ENCODE assay signal across 10 mouse cellular contexts in genomic region chr13:47244771-47245170, GRCm38 (mm10).
DNase-seq lines count a peak whose midpoint lies in the region; ATAC-seq lines count a peak whose summit lies in the region.
"Had no signal": no experiment of that assay in that cellular context is flagged by ENCODE, and none has a peak within 500 bp of the region (broad histone marks: within the 10 kb centered on the region; RNA-seq: fewer than 3 reads in every experiment).

No protein-coding gene starts in this region.

- WGBS in forebrain, embryonic 15.5 days = 42% methylated on average over 11 of the region's 11 CpGs
- WGBS in forebrain, embryonic 12.5 days = 81% methylated on average over 11 of the region's 11 CpGs
- 54% methylated on average over 11 of the region's 11 CpGs for WGBS in embryonic facial prominence, embryonic 15.5 days
- 50% methylated on average over 11 of the region's 11 CpGs for WGBS in liver, embryonic 12.5 days (ENCODE audit: insufficient replicate concordance)
- 66% methylated on average over 11 of the region's 11 CpGs for WGBS in intestine, embryonic 16.5 days

- H3K27me3 ChIP-seq in forebrain, embryonic 15.5 days = no peaks in the 10 kb centered on the region
- no peaks in the 10 kb centered on the region for H3K27me3 ChIP-seq in forebrain, embryonic 12.5 days
- no peaks in the 10 kb centered on the region for H3K27me3 ChIP-seq in embryonic facial prominence, embryonic 15.5 days
- no peaks in the 10 kb centered on the region for H3K27me3 ChIP-seq in liver, embryonic 12.5 days (replicated peaks)
- no peaks in the 10 kb centered on the region for H3K27me3 ChIP-seq in intestine, embryonic 16.5 days (replicated peaks; ENCODE audit: control insufficient read depth, insufficient read depth, low read length)
- H3K27me3 ChIP-seq: CH12.LX; embryonic facial prominence, embryonic 12.5 days had no signal

- H3K9me3 ChIP-seq in forebrain, embryonic 15.5 days = no peaks in the 10 kb centered on the region
- H3K9me3 ChIP-seq in forebrain, embryonic 12.5 days = no peaks in the 10 kb centered on the region
- no peaks in the 10 kb centered on the region for H3K9me3 ChIP-seq in embryonic facial prominence, embryonic 15.5 days (replicated peaks)
- no peaks in the 10 kb centered on the region for H3K9me3 ChIP-seq in liver, embryonic 12.5 days (replicated peaks)
- H3K9me3 ChIP-seq in intestine, embryonic 16.5 days (ENCODE audit: control insufficient read depth, low read length) = no peaks in the 10 kb centered on the region
- H3K9me3 ChIP-seq: embryonic facial prominence, embryonic 12.5 days had no signal

- no peaks in the 10 kb centered on the region for H3K36me3 ChIP-seq in forebrain, embryonic 15.5 days
- H3K36me3 ChIP-seq in forebrain, embryonic 12.5 days (replicated peaks) = no peaks in the 10 kb centered on the region
- 0 out of 2 replicates have a peak, but pooled peaks cover 1% of the 10 kb centered on the region for H3K36me3 ChIP-seq in embryonic facial prominence, embryonic 15.5 days
- H3K36me3 ChIP-seq in liver, embryonic 12.5 days = 0 out of 2 replicates have a peak, but pooled peaks cover 6% of the 10 kb centered on the region
- no peaks in the 10 kb centered on the region for H3K36me3 ChIP-seq in intestine, embryonic 16.5 days (ENCODE audit: control insufficient read depth, insufficient read depth, low read length)
- H3K36me3 ChIP-seq: embryonic facial prominence, embryonic 12.5 days had no signal

- no peak overlapping the region for H3K4me3 ChIP-seq in forebrain, embryonic 15.5 days
- H3K4me3 ChIP-seq in forebrain, embryonic 12.5 days (replicated peaks) = no peak overlapping the region
- H3K4me3 ChIP-seq in embryonic facial prominence, embryonic 15.5 days (replicated peaks) = no peak overlapping the region
- H3K4me3 ChIP-seq in liver, embryonic 12.5 days = no peak overlapping the region
- H3K4me3 ChIP-seq in intestine, embryonic 16.5 days (ENCODE audit: low read length) = no peak overlapping the region
- H3K4me3 ChIP-seq: embryonic facial prominence, embryonic 12.5 days had no signal

- peak; percentile 86 to 88 for DNase-seq in heart, postnatal 10 days
- peak; percentile 18 for DNase-seq in testis, postnatal 14 days (ENCODE audit: low spot score)
- DNase-seq in kidney, postnatal 4 days = no peak

- intact Hi-C loops in heart, postnatal 10 days (cut with DNase I) = no loop called here

- H3K4me2 ChIP-seq in forebrain, embryonic 15.5 days (replicated peaks) = no peak overlapping the region
- no peak overlapping the region for H3K4me2 ChIP-seq in forebrain, embryonic 12.5 days
- no peak overlapping the region for H3K4me2 ChIP-seq in embryonic facial prominence, embryonic 15.5 days (replicated peaks)
- no peak overlapping the region for H3K4me2 ChIP-seq in liver, embryonic 12.5 days
- no peak overlapping the region for H3K4me2 ChIP-seq in intestine, embryonic 16.5 days (ENCODE audit: low read depth, low read length)
- H3K4me2 ChIP-seq: embryonic facial prominence, embryonic 12.5 days had no signal

- ATAC-seq in forebrain, embryonic 15.5 days (replicated peaks) = peak; percentile 91
- ATAC-seq in forebrain, embryonic 12.5 days (ENCODE audit: low FRiP score) = no peak
- peak; percentile 60; the same call in 1 of the 2 replicates for ATAC-seq in embryonic facial prominence, embryonic 15.5 days (ENCODE audit: insufficient number of reproducible peaks, low FRiP score, low TSS enrichment, low read depth)
- peak; percentile 46; the same call in 1 of the 2 replicates for ATAC-seq in liver, embryonic 12.5 days
- ATAC-seq in intestine, embryonic 16.5 days = no peak

- H3K27ac ChIP-seq in forebrain, embryonic 15.5 days (replicated peaks) = no peak overlapping the region
- H3K27ac ChIP-seq in forebrain, embryonic 12.5 days = no peak overlapping the region
- H3K27ac ChIP-seq in embryonic facial prominence, embryonic 15.5 days (replicated peaks) = no peak overlapping the region
- H3K27ac ChIP-seq in liver, embryonic 12.5 days = no peak overlapping the region
- H3K27ac ChIP-seq in intestine, embryonic 16.5 days (ENCODE audit: low read length) = no peak overlapping the region
- H3K27ac ChIP-seq: embryonic facial prominence, embryonic 12.5 days had no signal

- no peak overlapping the region for H3K9ac ChIP-seq in forebrain, embryonic 15.5 days (replicated peaks)
- H3K9ac ChIP-seq in forebrain, embryonic 12.5 days = no peak overlapping the region
- no peak overlapping the region for H3K9ac ChIP-seq in embryonic facial prominence, embryonic 15.5 days
- no peak overlapping the region for H3K9ac ChIP-seq in liver, embryonic 12.5 days
- no peak overlapping the region for H3K9ac ChIP-seq in intestine, embryonic 16.5 days (ENCODE audit: low read depth, low read length)
- H3K9ac ChIP-seq: embryonic facial prominence, embryonic 12.5 days had no signal

- peaks cover 27% of the 10 kb centered on the region for H3K4me1 ChIP-seq in forebrain, embryonic 15.5 days
- peaks cover 23% of the 10 kb centered on the region for H3K4me1 ChIP-seq in forebrain, embryonic 12.5 days
- peaks cover 13% of the 10 kb centered on the region for H3K4me1 ChIP-seq in embryonic facial prominence, embryonic 15.5 days
- no peaks in the 10 kb centered on the region for H3K4me1 ChIP-seq in liver, embryonic 12.5 days
- no peaks in the 10 kb centered on the region for H3K4me1 ChIP-seq in intestine, embryonic 16.5 days (ENCODE audit: control insufficient read depth, insufficient read depth, low read length)

Comparison
In these comparisons a context has a peak if more than half of its experiments do, and no peak if none do; other contexts are left out.
1. ATAC-seq: peak in forebrain, embryonic 15.5 days (single experiment), embryonic facial prominence, embryonic 15.5 days (single experiment) and liver, embryonic 12.5 days (single experiment); none in forebrain, embryonic 12.5 days (single experiment) and intestine, embryonic 16.5 days (single experiment).
2. DNase-seq: peak in heart, postnatal 10 days (2 of 2) and testis, postnatal 14 days (single experiment); none in kidney, postnatal 4 days (0 of 2).